Mouse (Mus musculus): ENCODE measurements around the gene Wdr24.
"Not testable (repeated sequence)": the region's sequence is repeated elsewhere in the genome, so short reads cannot be mapped to it uniquely, and the experiment has no call there.

Wdr24 gene

GRCm38 (mm10) chr17:25807452-25807851, 16.0 kb upstream of the Wdr24 start:
- not testable (repeated sequence) for DNase-seq (ENCODE audit: inconsistent ontology term)

GRCm38 (mm10) chr17:25808028-25808427, 15.4 kb upstream of the Wdr24 start:
- DNase-seq (ENCODE audit: inconsistent ontology term), result no peak

- peak; percentile 96 for DNase-seq (ENCODE audit: inconsistent ontology term)
Observed at GRCm38 (mm10) chr17:25808789-25809605, 14.4 kb upstream of the Wdr24 start, which contains the start of gene Fbxl16. Gene Fbxl16, plus strand, starts transcription at chr17:25809085.

- no peak for DNase-seq (ENCODE audit: inconsistent ontology term)
Observed at GRCm38 (mm10) chr17:25809606-25810340, 13.7 kb upstream of the Wdr24 start.

- no peak for DNase-seq (ENCODE audit: inconsistent ontology term)
Observed at GRCm38 (mm10) chr17:25810890-25811289, 12.5 kb upstream of the Wdr24 start.

GRCm38 (mm10) chr17:25813471-25813870, 10.0 kb upstream of the Wdr24 start:
- peak; percentile 93 for DNase-seq (ENCODE audit: inconsistent ontology term)

- no peak for DNase-seq (ENCODE audit: inconsistent ontology term)
Observed at GRCm38 (mm10) chr17:25817662-25818061, 5.8 kb upstream of the Wdr24 start.

- no peak for DNase-seq (ENCODE audit: inconsistent ontology term)
Observed at GRCm38 (mm10) chr17:25818851-25819780, 4.3 kb upstream of the Wdr24 start.

- DNase-seq (ENCODE audit: inconsistent ontology term), result no peak
Observed at GRCm38 (mm10) chr17:25824362-25825142, 1.1 kb downstream of the Wdr24 start.

GRCm38 (mm10) chr17:25825311-25825710, 1.9 kb downstream of the Wdr24 start:
- no peak for DNase-seq (ENCODE audit: inconsistent ontology term)

GRCm38 (mm10) chr17:25825984-25826570, 2.6 kb downstream of the Wdr24 start:
- DNase-seq (ENCODE audit: inconsistent ontology term), result no peak

GRCm38 (mm10) chr17:25827011-25827410, 3.6 kb downstream of the Wdr24 start:
- no peak for DNase-seq (ENCODE audit: inconsistent ontology term)

- DNase-seq (ENCODE audit: inconsistent ontology term), result no peak
Observed at GRCm38 (mm10) chr17:25827546-25828222, 4.3 kb downstream of the Wdr24 start.

GRCm38 (mm10) chr17:25828223-25828594, 4.8 kb downstream of the Wdr24 start:
- no peak for DNase-seq (ENCODE audit: inconsistent ontology term)

GRCm38 (mm10) chr17:25828712-25829557, 5.5 kb downstream of the Wdr24 start, which contains the start of gene Jmjd8:
Gene Jmjd8, plus strand, starts transcription at chr17:25828867.
- peak; percentile 76 for DNase-seq (ENCODE audit: inconsistent ontology term)

GRCm38 (mm10) chr17:25829558-25830017, 6.2 kb downstream of the Wdr24 start:
- DNase-seq (ENCODE audit: inconsistent ontology term), result no peak

- DNase-seq (ENCODE audit: inconsistent ontology term), result no peak
Observed at GRCm38 (mm10) chr17:25830200-25830753, 6.8 kb downstream of the Wdr24 start.

- DNase-seq (ENCODE audit: inconsistent ontology term), result no peak
Observed at GRCm38 (mm10) chr17:25830806-25831431, 7.5 kb downstream of the Wdr24 start.

All from Muller cell, postnatal 12 days (primary cell).